Mouse (Mus musculus): ENCODE measurements around the gene Pomt1. TPM values are rescaled to one million over a fixed set of nuclear protein-coding genes. Genes with fewer than 3 reads are reported as not detected.

Pomt1 gene
- polyA plus RNA-seq, 1 experiment from 2014 or later = 26.0 TPM

DNA sequence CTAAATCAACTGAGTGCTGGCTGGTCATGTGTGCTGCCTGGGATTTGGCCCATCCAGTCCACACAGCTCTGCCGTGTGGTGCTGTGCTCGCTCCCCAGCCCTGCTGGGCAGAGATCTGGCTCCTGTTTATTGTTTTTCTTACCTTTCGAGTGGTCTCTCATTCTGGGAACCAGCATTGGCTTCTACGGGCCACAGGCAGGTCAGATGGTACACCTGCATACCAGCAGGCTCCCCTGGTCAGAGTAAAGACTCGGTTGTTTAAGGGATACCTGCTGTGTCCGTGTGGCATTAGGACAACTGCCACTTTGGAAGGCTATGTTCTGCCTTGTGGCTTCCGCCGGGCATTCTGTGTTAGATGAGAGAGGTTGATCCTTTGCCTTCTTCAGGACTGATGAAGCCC lies 24.7 kb upstream of the Pomt1 start:
- Histone ChIP-seq H3K4me3 (replicated peaks) (no peak overlapping the region), H3K27me3 (replicated peaks) (no peaks in the 10 kb centered on the region), H3K36me3 (peaks cover 80% of the 10 kb centered on the region), H3K27ac (no peak overlapping the region), H3K4me1 (replicated peaks) (0 out of 2 replicates have a peak, but pooled peaks cover 3% of the 10 kb centered on the region), H3K9me3 (no peaks in the 10 kb centered on the region), H3K9ac (no peak overlapping the region), H3K4me2 (replicated peaks) (no peak overlapping the region)
- ATAC-seq = no peak
- 95% methylated on average over 8 of the region's 8 CpGs for WGBS

DNA sequence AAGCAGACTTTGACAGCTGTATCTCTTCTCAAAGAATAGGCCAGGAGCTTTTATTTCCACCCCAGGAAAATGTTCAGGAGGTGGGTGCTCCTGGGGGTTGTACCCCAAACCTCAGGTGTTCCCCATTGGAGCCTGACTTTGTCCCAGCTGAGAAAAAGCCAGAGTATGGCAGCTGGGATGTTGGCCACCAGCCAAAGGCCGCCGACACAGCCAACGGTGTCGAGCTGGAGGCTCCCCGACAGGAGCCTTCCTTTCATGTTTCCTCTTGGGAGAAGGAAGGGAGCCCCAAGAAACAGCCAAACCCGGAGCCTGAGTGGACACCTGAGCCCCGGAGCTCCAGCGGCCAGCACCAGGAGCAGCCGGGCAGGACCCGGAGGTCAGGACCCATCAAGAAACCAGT lies 23.4 kb upstream of the Pomt1 start:
- Histone ChIP-seq H3K9ac (no peak overlapping the region), H3K9me3 (no peaks in the 10 kb centered on the region), H3K4me3 (replicated peaks) (no peak overlapping the region), H3K36me3 (peaks cover 80% of the 10 kb centered on the region), H3K27me3 (replicated peaks) (no peaks in the 10 kb centered on the region), H3K4me1 (replicated peaks) (0 out of 2 replicates have a peak, but pooled peaks cover 3% of the 10 kb centered on the region), H3K27ac (0 out of 2 replicates have a peak overlapping the region, but pooled peaks have one; percentile 11), H3K4me2 (replicated peaks) (no peak overlapping the region)
- 67% methylated on average over 10 of the region's 10 CpGs for WGBS
- ATAC-seq = no peak

DNA sequence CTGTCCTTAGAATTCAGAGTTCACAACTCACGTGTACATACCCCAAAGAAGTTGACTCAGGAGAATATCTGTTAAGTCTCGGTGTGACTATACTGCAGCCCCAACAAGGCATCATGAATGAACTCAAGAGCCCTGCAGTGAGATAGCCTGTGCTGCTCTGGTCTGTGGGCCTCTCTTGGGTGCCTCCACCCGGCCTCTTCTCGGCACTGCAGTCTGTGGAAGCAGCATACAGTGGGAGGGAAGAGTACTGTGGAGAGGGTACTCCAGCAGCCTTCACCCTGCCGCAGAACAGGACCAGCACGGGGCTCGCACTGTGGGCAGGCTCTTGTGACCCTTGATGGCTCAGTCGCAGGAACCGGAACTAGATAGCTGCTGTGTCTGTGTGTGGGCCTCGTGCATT lies 20.8 kb upstream of the Pomt1 start:
- H3K4me1 ChIP-seq (replicated peaks) = 0 out of 2 replicates have a peak, but pooled peaks cover 3% of the 10 kb centered on the region
- no peak overlapping the region for H3K4me3 ChIP-seq (replicated peaks)
- H3K27ac ChIP-seq = no peak overlapping the region
- H3K36me3 ChIP-seq = peaks cover 90% of the 10 kb centered on the region
- ATAC-seq = no peak
- no peak overlapping the region for H3K4me2 ChIP-seq (replicated peaks)
- no peaks in the 10 kb centered on the region for H3K9me3 ChIP-seq
- H3K9ac ChIP-seq = no peak overlapping the region
- H3K27me3 ChIP-seq (replicated peaks) = no peaks in the 10 kb centered on the region
- WGBS = 89% methylated on average over 10 of the region's 10 CpGs

DNA sequence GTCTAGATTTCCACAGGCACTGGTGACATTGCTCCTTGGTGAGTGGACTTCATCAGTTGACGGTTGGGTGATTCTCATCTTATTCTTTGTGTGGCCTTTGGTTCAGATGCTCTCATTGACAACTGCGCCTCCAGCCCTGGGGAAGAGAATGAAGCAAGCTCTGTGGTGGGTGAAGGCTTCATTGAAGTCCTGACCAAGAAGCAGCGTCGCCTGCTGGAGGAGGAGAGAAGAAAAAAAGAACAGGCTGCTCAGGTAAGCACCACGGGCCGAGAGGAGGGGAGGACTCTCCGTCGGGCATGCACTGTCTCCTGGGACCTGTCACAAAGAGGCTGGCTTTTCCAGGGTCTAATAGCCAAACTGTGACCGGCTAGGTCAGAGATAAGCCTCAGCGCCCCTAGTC lies 19.9 kb upstream of the Pomt1 start:
- no peaks in the 10 kb centered on the region for H3K9me3 ChIP-seq
- H3K4me1 ChIP-seq (replicated peaks) = 0 out of 2 replicates have a peak, but pooled peaks cover 3% of the 10 kb centered on the region
- no peaks in the 10 kb centered on the region for H3K27me3 ChIP-seq (replicated peaks)
- peaks cover 93% of the 10 kb centered on the region for H3K36me3 ChIP-seq
- H3K4me2 ChIP-seq (replicated peaks) = no peak overlapping the region
- H3K4me3 ChIP-seq (replicated peaks) = no peak overlapping the region
- no peak overlapping the region for H3K9ac ChIP-seq
- WGBS = 80% methylated on average over 10 of the region's 10 CpGs
- H3K27ac ChIP-seq = no peak overlapping the region
- ATAC-seq = no peak

DNA sequence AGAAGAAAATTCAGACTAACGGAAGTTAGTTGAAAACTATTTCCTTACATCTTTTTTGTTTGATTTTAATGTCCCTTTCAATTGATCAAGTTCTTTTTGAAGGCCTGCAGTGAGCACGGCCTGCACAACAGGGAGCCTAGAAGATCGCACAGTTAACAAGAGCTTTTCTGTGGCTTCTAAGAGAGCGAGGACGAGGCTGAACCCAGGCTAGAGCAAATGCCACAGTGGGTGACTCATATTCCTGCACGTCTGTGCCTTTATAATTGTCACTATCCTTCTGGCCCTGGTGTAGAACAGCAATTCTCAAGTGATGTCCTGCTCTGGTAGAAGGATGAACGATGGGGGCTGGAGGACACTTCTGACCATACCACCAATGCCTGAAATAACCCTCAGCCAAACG lies 18.7 kb upstream of the Pomt1 start:
- 0 out of 2 replicates have a peak, but pooled peaks cover 3% of the 10 kb centered on the region for H3K4me1 ChIP-seq (replicated peaks)
- no peaks in the 10 kb centered on the region for H3K9me3 ChIP-seq
- H3K9ac ChIP-seq = no peak overlapping the region
- H3K27me3 ChIP-seq (replicated peaks) = no peaks in the 10 kb centered on the region
- no peak for ATAC-seq
- WGBS = 94% methylated on average over 8 of the region's 8 CpGs
- H3K27ac ChIP-seq = no peak overlapping the region
- H3K4me3 ChIP-seq (replicated peaks) = no peak overlapping the region
- no peak overlapping the region for H3K4me2 ChIP-seq (replicated peaks)
- peaks cover 88% of the 10 kb centered on the region for H3K36me3 ChIP-seq

DNA sequence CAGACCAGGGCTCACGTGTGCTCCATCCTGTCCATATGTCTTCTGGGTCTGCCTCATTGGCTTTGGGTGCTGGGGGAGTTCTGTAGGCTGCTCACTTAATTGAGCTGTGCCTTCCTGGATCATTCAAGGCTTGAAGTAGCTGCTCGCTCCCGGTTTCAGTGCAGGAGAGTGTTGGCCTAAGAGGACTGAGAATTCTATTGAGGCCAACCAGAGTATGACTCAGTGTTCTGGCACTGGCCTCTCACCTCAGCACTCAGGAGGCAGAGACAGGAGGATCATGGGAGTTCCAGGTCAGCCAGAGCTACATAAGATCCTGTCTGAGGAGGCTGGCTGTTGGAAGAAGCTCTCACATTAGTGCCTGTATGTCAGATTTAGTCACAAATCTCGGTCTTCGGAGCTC lies 18.3 kb upstream of the Pomt1 start:
- no peak overlapping the region for H3K4me3 ChIP-seq (replicated peaks)
- no peaks in the 10 kb centered on the region for H3K9me3 ChIP-seq
- H3K27ac ChIP-seq = no peak overlapping the region
- H3K36me3 ChIP-seq = peaks cover 86% of the 10 kb centered on the region
- no peak overlapping the region for H3K9ac ChIP-seq
- 0 out of 2 replicates have a peak, but pooled peaks cover 3% of the 10 kb centered on the region for H3K4me1 ChIP-seq (replicated peaks)
- no peak overlapping the region for H3K4me2 ChIP-seq (replicated peaks)
- WGBS = 92% methylated on average over 5 of the region's 5 CpGs
- ATAC-seq = no peak
- no peaks in the 10 kb centered on the region for H3K27me3 ChIP-seq (replicated peaks)

DNA sequence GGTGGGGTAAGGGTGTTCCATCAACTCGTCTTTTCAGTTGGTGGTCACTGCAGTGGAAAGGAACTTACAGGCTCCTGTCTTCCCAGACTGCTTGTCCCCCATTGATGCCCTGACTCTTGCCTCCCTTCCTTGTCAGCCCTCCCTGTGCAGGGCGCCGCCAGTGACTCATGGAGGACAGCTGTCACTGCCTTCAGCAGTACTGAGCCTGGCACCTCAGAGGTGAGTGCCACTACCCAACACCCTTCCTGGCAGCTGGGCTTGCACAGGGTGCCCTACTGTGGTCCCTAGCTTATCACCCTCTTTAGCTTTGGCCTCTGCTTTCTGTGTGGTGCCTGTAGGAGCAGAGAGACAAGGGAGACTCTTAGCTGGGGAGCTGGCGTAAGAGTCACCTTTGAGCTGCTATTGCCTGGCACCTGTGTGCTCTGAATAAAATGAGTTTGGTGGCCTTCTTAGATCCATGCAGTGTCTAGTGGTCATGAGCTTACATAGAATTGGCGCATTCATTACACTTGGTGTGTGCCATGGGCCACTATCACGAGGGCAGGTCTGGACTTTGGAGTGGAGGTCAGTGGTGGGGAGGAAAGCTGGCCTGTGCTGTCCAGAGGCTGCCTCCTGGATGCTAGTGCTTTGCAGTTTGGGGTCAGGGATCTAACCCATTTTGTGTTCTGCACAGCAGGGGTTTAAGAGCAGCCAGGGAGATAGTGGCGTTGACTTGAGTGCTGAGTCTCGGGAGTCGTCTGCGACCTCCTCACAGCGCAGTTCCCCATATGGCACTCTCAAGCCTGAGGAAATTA lies 17.7 kb upstream of the Pomt1 start:
- WGBS = 92% methylated on average over 11 of the region's 11 CpGs

DNA sequence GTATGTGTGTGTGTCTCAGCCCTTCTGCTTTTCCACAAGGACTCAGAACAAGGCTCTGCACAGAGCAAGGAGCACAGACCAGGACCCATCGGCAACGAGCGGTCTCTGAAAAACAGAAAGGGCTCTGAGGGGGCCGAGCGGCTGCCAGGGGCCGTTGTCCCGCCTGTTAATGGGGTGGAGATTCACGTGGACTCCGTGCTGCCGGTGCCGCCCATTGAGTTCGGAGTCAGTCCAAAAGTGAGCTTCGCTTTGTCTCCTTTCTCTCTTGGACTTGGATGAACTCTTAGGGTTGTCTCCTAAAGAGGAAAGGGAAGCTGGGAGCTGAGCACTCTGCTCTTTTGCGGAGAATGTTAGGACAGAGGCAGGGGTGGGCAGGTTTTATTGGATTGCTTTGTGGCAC lies 16.9 kb upstream of the Pomt1 start:
- Histone ChIP-seq H3K4me3 (replicated peaks) (no peak overlapping the region), H3K9ac (no peak overlapping the region), H3K4me1 (replicated peaks) (no peaks in the 10 kb centered on the region), H3K4me2 (replicated peaks) (no peak overlapping the region), H3K27ac (no peak overlapping the region), H3K9me3 (no peaks in the 10 kb centered on the region), H3K36me3 (peaks cover 86% of the 10 kb centered on the region), H3K27me3 (replicated peaks) (no peaks in the 10 kb centered on the region)
- ATAC-seq = no peak
- WGBS = 91% methylated on average over 14 of the region's 14 CpGs

More for the DNA sequence above, 17.7 kb upstream of the Pomt1 start:
- no peaks in the 10 kb centered on the region for H3K27me3 ChIP-seq (replicated peaks)
- no peak overlapping the region for H3K27ac ChIP-seq
- H3K4me3 ChIP-seq (replicated peaks) = no peak overlapping the region
- no peak overlapping the region for H3K9ac ChIP-seq
- H3K4me1 ChIP-seq (replicated peaks) = no peaks in the 10 kb centered on the region
- H3K36me3 ChIP-seq = peaks cover 86% of the 10 kb centered on the region
- H3K4me2 ChIP-seq (replicated peaks) = no peak overlapping the region
- no peak for ATAC-seq
- no peaks in the 10 kb centered on the region for H3K9me3 ChIP-seq

DNA sequence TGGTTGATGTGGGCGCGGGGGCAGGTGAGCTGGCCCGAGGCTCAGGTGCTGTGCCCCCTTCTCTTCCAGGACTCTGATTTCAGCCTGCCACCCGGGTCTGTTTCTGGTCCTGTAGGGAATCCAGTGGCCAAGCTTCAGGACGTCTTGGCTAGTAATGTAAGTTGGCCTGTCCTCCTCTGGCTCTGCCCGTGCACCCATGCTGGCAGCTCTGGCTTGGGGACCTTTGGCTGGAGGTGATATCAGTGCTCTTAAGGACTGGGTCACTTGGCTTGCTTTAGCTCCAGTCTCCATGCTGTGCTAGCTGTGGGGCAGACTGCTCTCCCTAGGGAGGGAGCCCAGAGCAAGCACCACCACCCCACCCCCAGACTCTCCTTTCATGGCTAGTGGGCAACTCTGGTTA lies 16.4 kb upstream of the Pomt1 start:
- 92% methylated on average over 6 of the region's 6 CpGs for WGBS
- Histone ChIP-seq H3K27me3 (replicated peaks) (no peaks in the 10 kb centered on the region), H3K27ac (no peak overlapping the region), H3K4me3 (replicated peaks) (no peak overlapping the region), H3K4me1 (replicated peaks) (no peaks in the 10 kb centered on the region), H3K4me2 (replicated peaks) (no peak overlapping the region), H3K9me3 (no peaks in the 10 kb centered on the region), H3K9ac (no peak overlapping the region), H3K36me3 (peaks cover 83% of the 10 kb centered on the region)
- no peak for ATAC-seq

DNA sequence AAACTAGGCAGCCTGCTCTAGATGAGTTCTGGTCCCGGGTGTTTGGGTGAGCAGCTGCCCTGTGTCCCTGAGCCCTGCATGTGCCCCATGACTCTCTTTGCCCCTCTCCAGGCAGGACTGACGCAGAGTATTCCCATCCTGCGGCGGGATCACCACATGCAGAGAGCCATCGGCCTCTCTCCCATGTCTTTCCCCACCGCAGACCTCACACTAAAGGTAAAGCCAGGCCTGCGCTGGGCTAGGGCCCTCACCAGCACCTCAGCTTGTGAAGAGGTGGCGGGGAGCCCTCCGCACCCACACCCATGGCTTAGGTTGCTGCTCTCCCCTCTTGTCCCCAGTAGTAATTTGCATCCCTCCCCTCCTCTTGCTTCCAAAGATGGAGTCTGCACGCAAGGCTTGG lies 15.4 kb upstream of the Pomt1 start:
- no peak for ATAC-seq
- H3K9me3 ChIP-seq = no peaks in the 10 kb centered on the region
- H3K27ac ChIP-seq = no peak overlapping the region
- no peaks in the 10 kb centered on the region for H3K4me1 ChIP-seq (replicated peaks)
- no peaks in the 10 kb centered on the region for H3K27me3 ChIP-seq (replicated peaks)
- 95% methylated on average over 10 of the region's 10 CpGs for WGBS
- no peak overlapping the region for H3K4me2 ChIP-seq (replicated peaks)
- H3K4me3 ChIP-seq (replicated peaks) = no peak overlapping the region
- H3K36me3 ChIP-seq = peaks cover 79% of the 10 kb centered on the region
- no peak overlapping the region for H3K9ac ChIP-seq

DNA sequence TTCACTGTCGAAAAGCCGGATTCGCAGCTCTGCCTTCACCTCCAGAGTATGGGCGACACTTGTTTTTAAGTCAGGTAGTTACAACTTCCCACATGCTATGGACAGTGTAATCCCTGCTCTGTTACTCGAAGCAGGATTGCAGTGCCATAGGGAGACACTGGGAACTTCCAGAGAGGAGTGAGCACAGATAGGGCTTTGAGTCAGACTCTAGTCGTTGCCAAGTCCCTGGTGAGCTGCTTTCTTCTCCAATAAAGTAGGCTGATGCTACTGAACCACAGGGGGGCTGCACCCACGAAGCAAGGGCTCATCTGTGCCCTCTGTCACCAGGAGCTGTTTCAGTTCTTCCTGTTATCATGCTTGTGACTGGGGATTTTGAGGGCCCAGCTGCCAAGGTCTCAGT lies 14.8 kb upstream of the Pomt1 start:
- Histone ChIP-seq H3K36me3 (peaks cover 80% of the 10 kb centered on the region), H3K4me2 (replicated peaks) (no peak overlapping the region), H3K27ac (no peak overlapping the region), H3K4me1 (replicated peaks) (no peaks in the 10 kb centered on the region), H3K9me3 (no peaks in the 10 kb centered on the region), H3K9ac (no peak overlapping the region), H3K4me3 (replicated peaks) (no peak overlapping the region), H3K27me3 (replicated peaks) (no peaks in the 10 kb centered on the region)
- no peak for ATAC-seq
- 91% methylated on average over 7 of the region's 7 CpGs for WGBS

DNA sequence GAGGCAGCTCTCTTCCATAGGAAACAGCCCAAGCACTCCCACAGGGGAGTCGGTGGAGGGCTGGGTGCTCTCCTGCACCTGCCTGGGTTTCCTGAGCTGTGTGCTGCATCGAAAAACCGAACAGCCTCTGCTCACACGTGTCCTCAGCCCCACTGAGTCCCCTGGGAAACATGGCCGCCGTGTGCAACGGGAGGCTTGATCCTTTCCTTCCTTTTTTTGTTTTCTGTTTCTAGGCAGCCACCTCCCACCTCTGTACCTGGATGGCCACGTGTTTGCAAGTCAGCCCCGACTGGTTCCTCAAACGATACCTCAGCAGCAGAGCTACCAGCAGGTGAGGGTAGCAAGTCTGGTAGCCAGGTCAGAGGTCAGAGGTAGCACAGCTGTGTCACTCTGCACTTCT lies 14.3 kb upstream of the Pomt1 start:
- Histone ChIP-seq H3K27ac (no peak overlapping the region), H3K9ac (no peak overlapping the region), H3K9me3 (no peaks in the 10 kb centered on the region), H3K4me1 (replicated peaks) (no peaks in the 10 kb centered on the region), H3K4me3 (replicated peaks) (no peak overlapping the region), H3K27me3 (replicated peaks) (no peaks in the 10 kb centered on the region), H3K36me3 (peaks cover 79% of the 10 kb centered on the region), H3K4me2 (replicated peaks) (no peak overlapping the region)
- no peak for ATAC-seq
- 84% methylated on average over 10 of the region's 10 CpGs for WGBS

DNA sequence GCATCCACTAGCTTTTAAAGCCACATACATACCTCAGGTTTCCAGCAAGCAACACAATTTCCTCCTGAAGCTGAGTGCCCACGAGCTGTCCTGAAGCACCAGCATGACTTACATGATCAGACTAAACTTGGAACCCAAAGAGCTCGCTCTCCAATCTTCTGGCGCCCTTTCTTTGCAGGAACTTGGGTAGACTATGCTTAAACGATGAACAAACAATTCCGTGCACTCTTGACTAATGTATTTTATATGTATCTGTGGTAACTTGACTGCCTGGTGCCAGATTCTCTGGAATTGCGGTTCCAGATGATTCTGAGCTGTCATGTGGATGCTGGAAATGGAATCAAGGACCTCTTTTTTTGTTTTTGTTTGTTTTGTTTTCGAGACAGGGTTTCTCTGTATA lies 957 bp upstream of the Pomt1 start:
- H3K4me1 ChIP-seq (replicated peaks) = peaks cover 15% of the 10 kb centered on the region
- peak overlapping the region; percentile 84; the same call in 1 of the 2 replicates for H3K27ac ChIP-seq
- H3K36me3 ChIP-seq = peaks cover 26% of the 10 kb centered on the region
- peak overlapping the region; percentile 69 for H3K4me2 ChIP-seq (replicated peaks)
- ATAC-seq = no peak
- H3K9me3 ChIP-seq = no peaks in the 10 kb centered on the region
- 20% methylated on average over 7 of the region's 7 CpGs for WGBS
- H3K9ac ChIP-seq = peak overlapping the region; percentile 63
- H3K27me3 ChIP-seq (replicated peaks) = no peaks in the 10 kb centered on the region
- peak overlapping the region; percentile 66 for H3K4me3 ChIP-seq (replicated peaks)

Data from intestine, embryonic 15.5 days (tissue).